1 mouse cellular context compared by ENCODE assay signal in the genomic region with DNA sequence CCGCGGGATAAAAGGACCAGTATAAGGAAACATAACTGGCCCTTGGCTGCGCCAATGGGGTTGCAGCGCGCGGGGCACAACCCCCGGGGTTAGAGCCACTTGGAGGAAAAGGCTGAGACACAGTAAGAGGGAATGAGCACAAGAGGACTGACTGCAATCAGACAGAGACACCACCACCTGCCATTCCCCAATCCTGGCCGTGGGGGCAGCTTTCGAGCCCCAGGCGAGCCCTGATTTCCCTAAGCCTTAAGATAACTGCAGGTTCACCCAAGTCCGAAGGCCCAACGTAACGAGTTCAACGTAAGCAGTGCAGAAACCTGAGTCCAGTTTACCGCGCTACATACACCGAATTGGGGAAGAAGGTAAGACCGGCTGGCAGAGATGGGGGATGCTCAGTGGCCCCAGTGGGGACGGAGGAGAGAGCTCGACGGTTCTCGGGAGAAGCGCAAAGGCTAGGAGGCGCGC.
TF ChIP-seq lines count a peak whose summit lies in the region.

No protein-coding gene starts in this region.

TF ChIP-seq in CH12.LX, 34 proteins besides CTCF, POLR2A, EP300 and RAD21 (continued from another document):
- TF ChIP-seq MXI1 (IDR thresholded peaks at IDR 0.05; ENCODE audit: low read depth, low read length), result 0 out of 2 replicates have a peak, but pooled peaks have one; percentile 8
- TF ChIP-seq CHD1 (IDR thresholded peaks at IDR 0.05; ENCODE audit: low read depth, low read length), result peak; percentile 88
- TF ChIP-seq MAZ (IDR thresholded peaks at IDR 0.05; ENCODE audit: low read depth, low read length), result peak; percentile 63; the same call in 1 of the 2 replicates
- TF ChIP-seq UBTF (IDR thresholded peaks at IDR 0.05; ENCODE audit: low read depth, low read length), result no peak
- TF ChIP-seq ELF1 (IDR thresholded peaks at IDR 0.05; ENCODE audit: low read depth, low read length), result no peak
- 0 out of 2 replicates have a peak, but pooled peaks have one; percentile 13 for TF ChIP-seq BHLHE40 (IDR thresholded peaks at IDR 0.05; ENCODE audit: low read depth, low read length)
- 0 out of 2 replicates have a peak, but pooled peaks have one; percentile 11 for TF ChIP-seq CHD2 (IDR thresholded peaks at IDR 0.05; ENCODE audit: low read length)
- TF ChIP-seq ZC3H11A (IDR thresholded peaks at IDR 0.05; ENCODE audit: low read depth, low read length), result no peak
- 0 out of 2 replicates have a peak, but pooled peaks have one; percentile 26 for TF ChIP-seq ETS1 (conservative IDR thresholded peaks at IDR 0.05; ENCODE audit: low read depth, low read length)
- TF ChIP-seq JUND (conservative IDR thresholded peaks at IDR 0.05; ENCODE audit: low read depth, low read length), result no peak
- TF ChIP-seq MAX (IDR thresholded peaks at IDR 0.05; ENCODE audit: low read length), result peak; percentile 38; the same call in 1 of the 2 replicates
- TF ChIP-seq RCOR1 (conservative IDR thresholded peaks at IDR 0.05; ENCODE audit: low read depth, low read length), result peak; percentile 53; the same call in 1 of the 2 replicates
- no peak for TF ChIP-seq SMC3 (IDR thresholded peaks at IDR 0.05; ENCODE audit: low read depth, low read length)
- TF ChIP-seq MEF2A (IDR thresholded peaks at IDR 0.05; ENCODE audit: borderline replicate concordance, low read depth, low read length), result peak; percentile 35; the same call in 1 of the 2 replicates
- TF ChIP-seq ZMIZ1 (IDR thresholded peaks at IDR 0.05; ENCODE audit: low read depth, low read length), result peak; percentile 30; the same call in 1 of the 2 replicates
- no peak for TF ChIP-seq HCFC1 (IDR thresholded peaks at IDR 0.05; ENCODE audit: low read depth, low read length)
- 0 out of 2 replicates have a peak, but pooled peaks have one; percentile 71 for TF ChIP-seq E2F4 (IDR thresholded peaks at IDR 0.05; ENCODE audit: insufficient replicate concordance, low read depth, low read length)
- TF ChIP-seq SIN3A (IDR thresholded peaks at IDR 0.05; ENCODE audit: low read length), result 0 out of 2 replicates have a peak, but pooled peaks have one; percentile 78
TF ChIP-seq in CH12.LX: peak in this region for 13.
